Mouse (Mus musculus) intestine, postnatal 0 days (tissue): ENCODE results near the gene Tns1. TPM values are rescaled to one million over a fixed set of nuclear protein-coding genes. Genes with fewer than 3 reads are reported as not detected.
A peak's percentile ranks its signal among the peaks of the same experiment; 100 is the strongest.

ENCODE experiments used
- ATAC-seq: fragments of 200-750 bp; cut with Nextera tagmentation; 2 replicates; pipeline ENCODE4 v1.8.0; 2017; ENCODE audit warnings: mild to moderate bottlenecking, moderate TSS enrichment, moderate library complexity
- H3K27ac ChIP-seq: fragments of 300-500 bp; sonication (generic); 2 replicates; pipeline ENCODE4 v1.5.1; 2014; ENCODE audit warnings: mild to moderate bottlenecking, low read depth, low read length, moderate library complexity
- H3K27me3 ChIP-seq: fragments of 300-500 bp; sonication (generic); replicated peaks from 2 replicates; pipeline ENCODE4 v1.6.1; 2014; ENCODE audit warnings: low read length, mixed read lengths; ENCODE audit not compliant: control insufficient read depth, insufficient read depth
- H3K36me3 ChIP-seq: fragments of 300-500 bp; sonication (generic); 2 replicates; pipeline ENCODE4 v1.6.1; 2014; ENCODE audit warnings: mild to moderate bottlenecking, moderate library complexity; ENCODE audit not compliant: control insufficient read depth, insufficient read depth
- H3K4me1 ChIP-seq: fragments of 300-500 bp; sonication (generic); replicated peaks from 2 replicates; pipeline ENCODE4 v1.6.1; 2014; ENCODE audit warnings: antibody characterized with exemption, low read length, mixed read lengths; ENCODE audit not compliant: control insufficient read depth, insufficient read depth
- H3K4me2 ChIP-seq: fragments of 300-500 bp; sonication (generic); replicated peaks from 2 replicates; pipeline ENCODE4 v1.6.1; 2014; ENCODE audit warnings: low read depth, mild to moderate bottlenecking, moderate library complexity
- H3K4me3 ChIP-seq: fragments of 300-500 bp; sonication (generic); 2 replicates; pipeline ENCODE4 v1.5.1; 2014; ENCODE audit warnings: low read depth, low read length
- H3K9ac ChIP-seq: fragments of 300-500 bp; sonication (generic); 2 replicates; pipeline ENCODE4 v1.6.1; 2014; ENCODE audit warnings: mild to moderate bottlenecking, low read depth, low read length
- H3K9me3 ChIP-seq: fragments of 300-500 bp; sonication (generic); 2 replicates; pipeline ENCODE4 v1.6.1; 2016; ENCODE audit warnings: mixed run types; ENCODE audit not compliant: control insufficient read depth
- CTCF ChIP-seq: sonication (generic); IDR thresholded peaks from 2 replicates; pipeline ENCODE4 v1.5.1; 2016; ENCODE audit warnings: low read depth, mild to moderate bottlenecking, control low read depth, antibody characterized with exemption, moderate library complexity
- WGBS: fragments of 180-500 bp; shearing (Covaris S2); extraction: QIAGEN DNeasy Blood & Tissue Kit; methylation state at CpG from one replicate; pipeline ENCODE4 v1.1.7; 2014; 5-methylcytosine and 5-hydroxymethylcytosine counted together
- polyA plus RNA-seq: library from polyadenylated mRNA; unstranded; fragments of >200 nt; fragmentation: Nextera tagmentation; extraction: Ambion mirVana; gene quantifications from 2 replicates; pipeline ENCODE4 v1.2.1, GENCODE M21; 2015

The Tns1 gene
- polyA plus RNA-seq, 1 experiment from 2014 or later: 21.5 TPM

DNA sequence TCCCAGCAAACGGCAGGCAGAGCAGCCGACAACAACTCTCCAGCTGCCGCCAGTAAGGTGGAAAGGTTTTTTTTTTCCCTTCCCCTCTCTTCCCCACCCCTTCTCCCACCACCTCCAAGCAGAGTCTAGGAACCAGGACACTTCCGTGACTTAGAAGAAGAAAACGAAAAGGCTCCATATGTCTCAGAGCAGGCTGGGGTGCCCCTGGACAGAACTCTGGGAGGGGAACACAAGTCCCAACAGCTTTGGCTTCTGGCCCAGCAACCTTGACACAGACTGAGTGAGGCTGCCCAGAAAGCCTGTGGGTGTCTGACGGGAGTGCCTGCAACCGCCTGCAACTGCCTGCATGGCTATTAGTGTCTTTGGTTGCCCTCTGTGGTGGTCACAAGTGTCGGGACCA lies 160.6 kb downstream of the Tns1 start:
- Histone ChIP-seq H3K4me2 (no peak overlapping the region), H3K4me3 (no peak overlapping the region), H3K9ac (no peak overlapping the region), H3K36me3 (peaks cover 6% of the 10 kb centered on the region; the same call in 1 of the 2 replicates), H3K9me3 (no peaks in the 10 kb centered on the region), H3K27me3 (no peaks in the 10 kb centered on the region), H3K4me1 (peaks cover 9% of the 10 kb centered on the region), H3K27ac (peak overlapping the region; percentile 61)
- 41% methylated on average over 8 of the region's 8 CpGs for WGBS
- no peak for ATAC-seq
- no peak for TF ChIP-seq CTCF

DNA sequence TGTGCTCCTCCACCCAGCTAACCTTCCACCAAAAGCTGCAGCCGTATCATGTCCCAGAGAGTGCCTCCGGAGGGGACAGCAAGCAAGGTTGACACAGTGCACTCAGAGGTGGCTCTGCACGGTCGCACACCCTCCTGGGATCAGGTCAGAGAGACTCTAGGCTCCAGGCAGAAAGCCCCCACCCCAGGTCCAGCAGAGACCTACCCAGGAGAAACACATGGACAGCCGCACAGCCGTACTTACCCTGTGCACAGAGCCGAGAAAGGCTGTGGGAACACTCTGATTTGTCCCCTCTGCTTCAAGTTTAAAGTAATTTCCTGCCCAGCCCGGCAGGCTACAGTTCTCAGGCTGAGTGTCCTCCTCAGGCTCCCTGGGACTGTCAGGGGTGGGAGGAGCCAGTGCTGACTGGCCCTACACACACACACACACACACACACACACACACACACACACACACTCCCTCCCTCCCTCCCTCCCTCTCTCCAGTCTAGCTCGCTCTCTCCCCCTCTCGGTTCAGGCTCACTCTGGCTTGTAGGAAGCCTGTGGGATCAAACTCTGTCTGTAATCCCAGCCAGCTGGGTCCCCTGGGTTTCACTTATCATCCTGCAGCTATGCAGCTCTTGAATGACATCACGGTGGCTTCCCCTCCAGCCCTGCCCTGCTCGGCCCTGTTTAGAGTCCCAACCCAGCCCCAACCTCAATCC lies 161.4 kb downstream of the Tns1 start:
- Histone ChIP-seq H3K4me3 (peak overlapping the region; percentile 21), H3K36me3 (no peaks in the 10 kb centered on the region; the same call in 1 of the 2 replicates), H3K27ac (peak overlapping the region; percentile 73), H3K4me1 (peaks cover 9% of the 10 kb centered on the region), H3K27me3 (no peaks in the 10 kb centered on the region), H3K9me3 (no peaks in the 10 kb centered on the region), H3K4me2 (peak overlapping the region; percentile 54), H3K9ac (peak overlapping the region; percentile 48; the same call in 1 of the 2 replicates)
- ATAC-seq: peak; percentile 80
- 12% methylated on average over 12 of the region's 12 CpGs for WGBS
- TF ChIP-seq CTCF: peak; percentile 71

DNA sequence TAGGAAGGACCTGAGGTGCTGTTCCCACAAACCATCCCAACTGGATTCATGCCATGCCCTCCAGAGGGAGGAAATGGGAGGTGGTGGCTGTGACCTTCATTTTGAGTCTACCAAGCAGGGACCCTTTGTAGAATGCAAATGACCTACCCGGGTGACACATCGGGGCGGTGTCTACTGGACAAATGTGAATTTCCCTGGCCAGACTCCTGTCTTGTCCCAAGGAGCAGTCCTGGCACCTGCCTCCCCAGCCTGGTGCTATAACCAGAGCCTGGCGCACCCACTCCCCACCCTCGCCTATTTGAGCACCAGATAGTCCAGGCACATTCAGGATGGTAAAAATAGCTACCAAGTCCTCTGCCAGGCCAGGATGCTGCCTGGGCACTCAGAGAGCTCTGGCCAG lies 162.2 kb downstream of the Tns1 start:
- TF ChIP-seq CTCF: no peak
- Histone ChIP-seq H3K27me3 (no peaks in the 10 kb centered on the region), H3K4me3 (peak overlapping the region; percentile 21; the same call in 1 of the 2 replicates), H3K27ac (no peak overlapping the region), H3K9me3 (no peaks in the 10 kb centered on the region), H3K4me2 (peak overlapping the region; percentile 54), H3K4me1 (peaks cover 9% of the 10 kb centered on the region), H3K36me3 (no peaks in the 10 kb centered on the region; the same call in 1 of the 2 replicates), H3K9ac (peak overlapping the region; percentile 48; the same call in 1 of the 2 replicates)
- WGBS: 81% methylated on average over 5 of the region's 5 CpGs
- no peak for ATAC-seq

DNA sequence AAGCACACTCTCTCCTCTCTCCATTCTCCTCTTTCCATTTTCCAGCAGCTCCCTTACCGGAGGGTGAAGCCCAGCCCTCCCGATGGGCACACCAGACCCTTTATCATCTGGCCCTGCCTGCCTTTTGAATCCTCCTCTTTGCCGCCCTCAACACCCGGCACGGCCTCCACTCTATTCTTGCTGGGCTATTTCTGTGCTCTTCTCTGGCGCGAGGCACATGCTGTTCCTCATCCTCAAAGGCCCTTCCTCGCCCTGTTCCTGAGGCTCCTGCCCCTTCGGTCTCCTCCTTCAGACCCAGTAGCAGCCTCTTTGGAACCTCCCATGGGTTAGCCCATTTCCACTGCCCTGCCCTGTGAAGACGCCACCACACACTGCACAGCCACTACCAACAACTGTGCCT lies 164.5 kb downstream of the Tns1 start:
- H3K9me3 ChIP-seq: no peaks in the 10 kb centered on the region
- ATAC-seq: no peak
- no peaks in the 10 kb centered on the region; the same call in 1 of the 2 replicates for H3K36me3 ChIP-seq
- H3K4me2 ChIP-seq: no peak overlapping the region
- H3K27ac ChIP-seq: no peak overlapping the region; the same call in 1 of the 2 replicates
- no peak overlapping the region for H3K4me3 ChIP-seq
- H3K27me3 ChIP-seq: no peaks in the 10 kb centered on the region
- WGBS: 93% methylated on average over 10 of the region's 10 CpGs
- H3K9ac ChIP-seq: no peak overlapping the region
- H3K4me1 ChIP-seq: peaks cover 12% of the 10 kb centered on the region
- no peak for TF ChIP-seq CTCF

DNA sequence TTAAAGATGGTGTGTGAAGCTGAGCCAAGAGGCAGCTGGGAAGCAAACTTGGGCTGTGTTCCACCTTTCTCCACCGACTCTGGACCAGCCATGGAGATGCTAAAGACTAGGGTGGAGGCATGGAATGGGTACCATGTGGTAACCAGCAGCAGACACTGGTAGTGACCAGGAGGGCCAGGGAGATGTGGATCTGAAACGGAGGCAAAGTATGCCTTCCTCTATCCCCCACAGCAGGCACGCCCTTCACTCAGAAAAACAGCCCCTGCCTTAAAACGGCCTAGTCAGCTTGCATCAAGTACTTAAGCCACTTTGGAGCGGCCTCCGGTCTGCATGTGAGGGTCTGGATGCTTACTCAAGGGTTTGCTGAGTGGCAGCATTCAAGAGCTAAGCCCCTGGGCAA lies 164.9 kb downstream of the Tns1 start:
- ATAC-seq: no peak
- Histone ChIP-seq H3K27me3 (no peaks in the 10 kb centered on the region), H3K9ac (no peak overlapping the region), H3K9me3 (no peaks in the 10 kb centered on the region), H3K27ac (no peak overlapping the region; the same call in 1 of the 2 replicates), H3K4me3 (no peak overlapping the region), H3K36me3 (no peaks in the 10 kb centered on the region; the same call in 1 of the 2 replicates), H3K4me1 (peaks cover 12% of the 10 kb centered on the region), H3K4me2 (no peak overlapping the region)
- whole genome bisulfite sequencing: 82% methylated on average over 6 of the region's 6 CpGs
- TF ChIP-seq CTCF: no peak

DNA sequence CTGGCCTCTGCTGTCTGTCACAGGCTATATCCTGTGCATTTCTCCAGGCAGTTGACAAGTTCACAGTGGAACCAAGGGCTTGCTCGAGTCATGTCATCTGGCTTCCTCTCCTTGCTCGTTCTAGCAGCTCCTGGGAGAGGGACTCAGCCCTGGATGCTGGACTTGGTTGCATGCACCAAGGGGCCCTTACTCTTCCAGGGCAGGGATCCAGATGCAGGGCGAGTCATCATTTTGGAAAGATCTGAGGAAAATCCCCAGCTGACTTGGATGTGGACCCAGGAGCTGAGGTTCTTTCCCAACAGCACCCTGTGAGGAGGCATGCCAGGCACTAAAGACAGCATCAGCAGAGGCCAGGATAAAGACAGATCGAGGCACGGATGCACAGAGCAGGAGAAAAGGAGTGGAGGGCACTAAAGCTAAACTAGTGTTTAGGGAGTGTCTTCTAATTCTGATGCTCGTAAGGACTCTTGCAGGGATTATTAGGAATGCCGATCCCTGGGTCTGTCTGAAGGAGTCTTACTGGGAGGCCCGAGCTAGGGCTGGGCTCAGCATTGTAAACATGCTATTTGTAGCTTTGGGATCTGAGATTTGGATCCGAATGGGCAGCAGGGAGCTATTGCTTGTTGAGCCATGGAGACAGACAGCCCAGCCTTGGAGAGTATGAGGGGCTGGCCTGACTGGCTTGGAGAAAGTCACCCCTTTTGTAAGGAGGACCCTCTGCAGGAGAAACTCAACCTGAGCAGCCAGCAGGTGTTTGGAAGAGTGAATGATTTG lies 165.9 kb downstream of the Tns1 start:
- peaks cover 12% of the 10 kb centered on the region for H3K4me1 ChIP-seq

More for the DNA sequence above, 165.9 kb downstream of the Tns1 start:
- Histone ChIP-seq H3K9me3 (no peaks in the 10 kb centered on the region), H3K27ac (peak overlapping the region; percentile 21), H3K4me2 (no peak overlapping the region), H3K4me3 (no peak overlapping the region), H3K27me3 (no peaks in the 10 kb centered on the region), H3K9ac (no peak overlapping the region), H3K36me3 (peaks cover 3% of the 10 kb centered on the region; the same call in 1 of the 2 replicates)
- no peak for ATAC-seq
- WGBS: 45% methylated on average over 9 of the region's 9 CpGs
- TF ChIP-seq CTCF: no peak
